Mouse (Mus musculus) E14TG2a.4 (cell line): Measurements from ENCODE around the gene Rapgef5.

Source experiments
- H3K27me3 ChIP-seq: 2 replicates; pipeline ENCODE4 v1.6.1; 2014; ENCODE audit warnings: low read length, control low read depth; ENCODE audit not compliant: insufficient read depth
- H3K36me3 ChIP-seq: 2 replicates; pipeline ENCODE4 v1.6.1; 2014; ENCODE audit warnings: low read length, control low read depth; ENCODE audit not compliant: insufficient read depth
- H3K4me1 ChIP-seq: replicated peaks from 2 replicates; pipeline ENCODE4 v1.6.1; 2014; ENCODE audit warnings: low read depth, low read length, control low read depth
- H3K4me3 ChIP-seq: replicated peaks from 2 replicates; pipeline ENCODE4 v1.5.1; 2014; ENCODE audit warnings: mild to moderate bottlenecking, low read length
- H3K9me3 ChIP-seq: 2 replicates; pipeline ENCODE4 v1.6.1; 2014; ENCODE audit warnings: low read length, control low read depth
- CTCF ChIP-seq: conservative IDR thresholded peaks from 2 replicates; pipeline ENCODE4 v1.5.1; 2014; ENCODE audit warnings: low read length
- NANOG ChIP-seq: IDR thresholded peaks from 2 replicates; pipeline ENCODE4 v1.6.1; 2014; ENCODE audit warnings: borderline replicate concordance, low read length, mixed read lengths
- POU5F1 ChIP-seq: IDR thresholded peaks from 2 replicates; pipeline ENCODE4 v1.6.1; 2014; ENCODE audit warnings: low read length, borderline replicate concordance

Gene Rapgef5

DNA sequence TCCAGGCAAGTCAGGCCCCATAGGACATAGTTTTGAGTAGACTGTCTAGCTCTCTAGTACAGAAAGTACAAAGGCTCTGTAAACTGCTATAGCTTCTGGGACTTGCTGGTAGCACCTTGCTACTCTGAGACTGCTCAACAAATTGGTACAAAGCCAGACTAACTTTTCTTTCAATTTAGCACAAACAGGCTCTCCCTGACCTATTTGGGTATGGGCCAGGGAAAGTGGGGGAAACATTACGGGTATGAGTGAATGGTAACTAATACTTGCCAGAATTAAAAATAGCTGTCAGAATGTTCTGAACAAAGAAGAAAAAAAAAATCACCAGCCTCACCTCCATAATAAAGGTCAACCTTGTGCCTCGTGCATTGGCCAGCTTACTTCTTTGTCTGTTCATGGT lies 24.1 kb downstream of the Rapgef5 start:
- H3K9me3 ChIP-seq: no peaks in the 10 kb centered on the region
- H3K36me3 ChIP-seq: no peaks in the 10 kb centered on the region

DNA sequence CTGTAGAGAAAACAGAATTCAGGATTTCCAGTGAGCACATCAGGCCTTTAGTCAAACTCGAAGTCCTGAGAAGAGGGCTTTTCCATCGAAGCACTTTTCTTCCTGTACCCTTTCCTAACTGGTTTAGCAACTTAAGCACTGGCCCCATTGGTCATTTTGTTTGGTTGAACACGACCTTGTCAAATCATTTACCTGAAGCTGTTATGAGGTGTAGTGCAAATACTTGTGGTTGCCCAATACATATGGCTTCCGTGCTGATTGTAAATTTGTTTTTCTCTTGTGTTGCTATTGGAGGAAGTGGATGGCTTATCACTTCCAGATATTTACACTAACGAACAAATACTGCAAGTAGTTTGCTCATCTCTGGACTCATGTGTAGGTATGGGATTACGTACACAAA lies 29.0 kb downstream of the Rapgef5 start:
- TF ChIP-seq CTCF: no peak
- TF ChIP-seq POU5F1: no peak
- TF ChIP-seq NANOG: no peak
- H3K4me3 ChIP-seq: no peak overlapping the region
- no peaks in the 10 kb centered on the region for H3K27me3 ChIP-seq
- no peaks in the 10 kb centered on the region for H3K36me3 ChIP-seq
- H3K9me3 ChIP-seq: peaks cover 3% of the 10 kb centered on the region; the same call in 1 of the 2 replicates
- H3K4me1 ChIP-seq: 0 out of 2 replicates have a peak, but pooled peaks cover 3% of the 10 kb centered on the region

More for the DNA sequence above, 24.1 kb downstream of the Rapgef5 start:
- H3K4me1 ChIP-seq: peaks cover 1% of the 10 kb centered on the region; the same call in 1 of the 2 replicates
- peaks cover 5% of the 10 kb centered on the region; the same call in 1 of the 2 replicates for H3K27me3 ChIP-seq
- no peak overlapping the region for H3K4me3 ChIP-seq
- no peak for TF ChIP-seq NANOG
- TF ChIP-seq CTCF: no peak
- no peak for TF ChIP-seq POU5F1

DNA sequence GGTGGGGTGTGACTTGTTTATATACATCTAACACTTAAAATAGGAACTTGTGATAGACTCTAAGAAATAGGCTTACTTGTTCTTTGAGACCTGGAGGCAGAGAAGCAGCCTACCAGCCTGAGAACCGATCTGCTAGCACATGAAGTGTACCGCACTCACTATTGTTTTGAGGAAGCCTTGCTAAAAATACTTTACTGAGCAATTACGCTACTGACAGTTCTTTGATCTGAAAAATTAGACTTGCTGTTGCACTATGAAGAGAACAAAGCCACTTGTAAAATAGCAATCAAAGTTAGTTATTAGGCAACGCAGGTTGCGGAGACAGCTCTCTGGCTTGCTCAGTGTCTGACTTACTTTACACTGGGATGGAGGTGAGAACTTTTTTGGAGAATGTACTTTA lies 37.1 kb downstream of the Rapgef5 start:
- Histone ChIP-seq H3K4me1 (0 out of 2 replicates have a peak, but pooled peaks cover 3% of the 10 kb centered on the region), H3K4me3 (no peak overlapping the region), H3K9me3 (peaks cover 3% of the 10 kb centered on the region; the same call in 1 of the 2 replicates), H3K36me3 (no peaks in the 10 kb centered on the region), H3K27me3 (no peaks in the 10 kb centered on the region)
- TF ChIP-seq POU5F1 (no peak), CTCF (no peak), NANOG (no peak)

DNA sequence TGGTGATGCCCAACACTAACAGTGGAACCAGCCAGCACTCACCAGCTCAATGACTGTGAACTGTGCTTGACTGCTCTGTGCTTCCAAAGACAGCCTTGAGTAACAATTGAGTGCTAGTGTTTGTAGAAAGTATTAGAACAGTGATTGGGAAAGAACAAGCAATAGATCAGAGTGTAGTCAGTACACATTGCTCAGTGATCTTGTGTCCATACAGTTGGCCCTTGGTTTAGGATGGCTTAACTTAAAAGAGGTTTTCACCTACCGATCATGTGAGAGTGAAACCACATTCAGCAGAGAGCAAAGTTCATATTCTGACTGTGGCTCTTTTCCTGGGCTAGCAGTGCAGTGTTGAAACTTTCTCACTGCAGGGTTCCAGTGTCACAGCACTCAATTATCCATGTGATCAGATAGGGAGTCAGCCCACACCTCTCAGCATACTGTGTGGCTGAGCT lies 38.4 kb downstream of the Rapgef5 start:
- Histone ChIP-seq H3K36me3 (no peaks in the 10 kb centered on the region), H3K4me3 (no peak overlapping the region), H3K9me3 (no peaks in the 10 kb centered on the region), H3K4me1 (no peaks in the 10 kb centered on the region), H3K27me3 (no peaks in the 10 kb centered on the region)
- TF ChIP-seq NANOG: no peak
- TF ChIP-seq CTCF: no peak

DNA sequence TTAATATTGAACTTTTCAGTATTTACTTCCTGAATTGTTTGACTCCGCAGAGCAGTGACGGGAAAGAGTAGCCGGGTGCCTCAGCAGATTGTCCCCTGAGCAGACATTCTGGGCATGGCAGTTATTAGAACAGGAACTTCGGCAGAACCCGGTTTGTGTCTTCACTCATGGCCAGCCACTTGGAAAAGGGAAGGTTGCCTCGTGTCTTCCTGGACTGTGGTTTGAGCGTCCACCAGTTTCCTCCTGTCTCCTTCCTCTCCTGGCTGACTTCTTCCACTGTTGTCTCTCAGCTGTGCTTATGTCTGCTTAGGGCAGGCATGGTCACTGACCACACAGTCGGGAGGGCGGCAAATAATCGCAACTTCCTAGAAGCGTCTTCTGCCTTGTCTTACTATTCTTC lies 44.2 kb downstream of the Rapgef5 start:
- H3K4me1 ChIP-seq: no peaks in the 10 kb centered on the region
- no peaks in the 10 kb centered on the region for H3K36me3 ChIP-seq
- H3K9me3 ChIP-seq: no peaks in the 10 kb centered on the region
- no peak overlapping the region for H3K4me3 ChIP-seq
- TF ChIP-seq CTCF (no peak), NANOG (no peak), POU5F1 (no peak)
- no peaks in the 10 kb centered on the region for H3K27me3 ChIP-seq

DNA sequence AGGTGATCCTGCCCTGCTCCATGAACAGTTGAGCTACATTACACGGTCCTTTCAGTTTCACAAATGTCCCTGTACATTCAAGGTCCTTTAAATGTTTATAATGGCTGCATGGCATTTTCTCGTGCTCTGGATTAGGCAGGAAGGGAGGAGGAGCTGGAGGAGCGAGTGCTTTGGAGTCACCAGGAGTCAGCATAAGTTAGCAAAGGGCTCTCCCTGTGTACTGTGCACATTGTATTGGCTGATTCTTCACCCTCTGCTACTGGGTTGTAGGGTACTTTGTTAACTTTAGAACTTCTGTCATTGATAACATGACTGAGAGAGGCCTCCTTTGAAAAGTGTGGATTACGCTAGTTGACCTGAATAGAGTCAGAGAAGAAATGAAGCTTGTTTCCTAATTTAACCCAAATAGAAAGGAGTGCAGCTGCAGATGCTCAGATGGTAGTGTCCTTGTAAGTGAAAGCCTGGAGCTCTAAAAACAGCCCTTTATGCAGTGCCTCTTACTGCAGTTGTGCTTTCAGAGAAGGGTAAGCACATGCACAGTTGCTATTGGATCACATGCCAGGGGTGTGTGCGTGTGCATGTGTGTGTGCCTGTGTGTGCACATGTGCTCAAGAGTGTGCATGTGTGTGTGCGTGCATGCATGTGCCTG lies 45.3 kb downstream of the Rapgef5 start:
- Histone ChIP-seq H3K4me1 (no peaks in the 10 kb centered on the region), H3K9me3 (no peaks in the 10 kb centered on the region), H3K36me3 (no peaks in the 10 kb centered on the region), H3K27me3 (no peaks in the 10 kb centered on the region), H3K4me3 (no peak overlapping the region)
- TF ChIP-seq CTCF: no peak
- TF ChIP-seq NANOG: no peak
- no peak for TF ChIP-seq POU5F1

DNA sequence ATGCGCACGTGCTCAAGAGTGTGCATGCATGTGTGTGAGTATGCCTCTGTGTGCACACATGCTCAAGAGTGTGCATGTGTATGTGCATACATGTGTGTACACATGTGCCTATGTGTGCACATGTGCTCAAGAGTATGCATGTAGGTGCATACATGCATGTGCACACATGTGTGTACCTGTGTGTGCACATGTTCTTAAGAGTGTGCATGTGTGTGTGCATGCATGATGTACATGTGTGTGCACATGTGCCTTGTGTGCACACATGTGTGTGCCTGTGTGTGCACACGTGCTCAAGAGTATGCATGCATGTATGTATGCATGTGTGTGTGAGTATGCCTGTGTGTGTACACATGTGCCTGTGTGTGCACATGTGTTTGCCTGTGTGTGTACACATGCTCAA lies 45.8 kb downstream of the Rapgef5 start:
- H3K36me3 ChIP-seq: no peaks in the 10 kb centered on the region

DNA sequence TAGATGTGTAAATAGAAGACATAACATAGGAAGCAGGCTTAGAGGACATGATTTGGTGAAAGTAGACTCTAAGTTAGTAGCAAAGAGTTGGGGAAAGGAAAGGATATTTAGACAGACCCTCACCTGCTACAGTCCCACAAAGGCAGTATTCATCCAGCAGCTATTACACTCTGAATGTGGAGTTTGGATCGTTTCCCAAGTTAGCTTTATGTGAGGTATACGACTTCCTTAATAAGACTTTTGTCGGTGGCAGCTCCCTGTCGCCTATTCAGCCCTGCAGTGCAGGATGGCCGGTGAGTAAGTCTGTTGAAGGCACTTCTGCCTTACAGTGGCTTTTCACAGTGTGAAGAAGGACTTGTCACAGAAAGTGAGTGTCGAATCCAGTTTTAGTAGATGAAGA lies 47.6 kb downstream of the Rapgef5 start:
- no peaks in the 10 kb centered on the region for H3K27me3 ChIP-seq
- no peaks in the 10 kb centered on the region for H3K36me3 ChIP-seq
- H3K4me1 ChIP-seq: no peaks in the 10 kb centered on the region
- no peaks in the 10 kb centered on the region for H3K9me3 ChIP-seq
- no peak overlapping the region for H3K4me3 ChIP-seq
- TF ChIP-seq NANOG (no peak), CTCF (no peak), POU5F1 (no peak)

More for the DNA sequence above, 45.8 kb downstream of the Rapgef5 start:
- Histone ChIP-seq H3K27me3 (no peaks in the 10 kb centered on the region), H3K4me1 (no peaks in the 10 kb centered on the region), H3K9me3 (no peaks in the 10 kb centered on the region), H3K4me3 (no peak overlapping the region)
- no peak for TF ChIP-seq NANOG
- no peak for TF ChIP-seq POU5F1
- no peak for TF ChIP-seq CTCF

DNA sequence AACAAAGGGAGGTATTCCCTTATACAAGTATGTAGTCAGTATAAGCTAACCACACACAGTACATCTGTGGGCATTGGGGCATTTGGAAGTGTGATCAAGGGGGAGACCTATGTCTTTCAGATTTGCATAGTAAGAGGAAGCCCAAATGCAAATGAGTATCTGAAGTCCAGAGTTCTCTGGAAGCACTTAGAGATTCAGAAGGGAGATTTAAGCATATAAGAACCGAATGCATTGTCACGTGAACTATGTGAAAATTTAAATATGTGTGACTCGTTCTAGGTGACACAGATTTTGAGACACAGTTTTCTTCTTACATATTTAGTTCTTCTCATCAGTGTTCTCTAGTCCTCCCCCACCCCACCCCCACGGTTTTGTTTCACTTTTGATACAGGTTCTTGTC lies 50.0 kb downstream of the Rapgef5 start:
- Histone ChIP-seq H3K4me1 (no peaks in the 10 kb centered on the region), H3K27me3 (no peaks in the 10 kb centered on the region), H3K4me3 (no peak overlapping the region), H3K9me3 (no peaks in the 10 kb centered on the region), H3K36me3 (no peaks in the 10 kb centered on the region)
- TF ChIP-seq CTCF (no peak), NANOG (no peak), POU5F1 (no peak)
